Mouse (Mus musculus): ENCODE data around the gene Vps13d. TPM values are rescaled to one million over a fixed set of nuclear protein-coding genes. Genes with fewer than 3 reads are reported as not detected.

Vps13d gene
- polyA plus RNA-seq, 1 experiment, result 15.6 TPM

DNA sequence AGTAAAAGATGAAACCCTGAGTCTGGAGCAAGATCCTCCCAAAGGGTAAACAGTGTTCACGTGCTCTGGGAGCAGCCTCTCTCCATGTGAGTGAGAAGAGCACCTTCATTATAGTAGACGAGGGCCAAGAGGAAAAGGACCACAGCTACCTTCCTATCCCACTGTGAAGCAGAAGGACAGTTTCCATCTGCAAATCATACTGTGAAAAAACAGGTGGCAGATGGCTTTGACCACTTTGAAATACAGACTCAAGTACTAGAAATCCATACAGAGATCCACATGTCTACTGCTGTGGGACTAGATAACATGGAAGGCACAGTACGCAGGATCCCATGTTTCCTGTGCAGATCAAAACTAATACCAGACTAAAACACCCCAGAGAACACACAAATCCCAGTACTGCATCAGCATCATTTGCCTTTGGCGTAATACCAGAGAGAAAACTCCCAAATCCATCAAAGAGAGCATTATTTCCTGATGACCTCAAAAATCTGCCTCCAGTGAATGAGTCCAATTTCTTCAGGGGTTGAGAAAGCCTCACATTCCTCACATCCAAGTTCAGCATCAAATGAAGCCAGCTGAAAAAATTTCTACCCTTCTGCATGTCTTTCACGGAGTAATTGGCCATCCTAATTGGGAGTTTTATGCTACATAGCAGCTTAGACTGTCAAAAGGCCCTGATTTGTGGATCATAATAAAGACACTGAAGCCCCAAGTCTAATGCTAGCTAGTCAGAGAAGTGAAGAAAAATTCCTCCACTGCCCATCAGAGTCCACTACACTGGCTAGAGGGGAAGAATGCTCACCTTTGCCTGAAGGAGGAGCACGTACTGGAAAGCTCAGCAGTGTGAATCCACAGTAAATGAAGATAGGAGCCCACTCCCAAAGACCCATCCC, 92.7 kb downstream of the Vps13d start:
- H3K27ac ChIP-seq (ENCODE audit: insufficient read depth, low read length), result no peak overlapping the region
- peaks cover 10% of the 10 kb centered on the region for H3K36me3 ChIP-seq (ENCODE audit: control insufficient read depth, insufficient read depth, low read length, poor library complexity, severe bottlenecking)
- H3K4me3 ChIP-seq (ENCODE audit: low read depth, low read length), result no peak overlapping the region
- H3K9me3 ChIP-seq (replicated peaks; ENCODE audit: control insufficient read depth, insufficient read depth, low read length, poor library complexity, severe bottlenecking), result no peaks in the 10 kb centered on the region
- H3K9ac ChIP-seq (ENCODE audit: low read depth, poor library complexity, severe bottlenecking), result no peak overlapping the region
- H3K4me1 ChIP-seq (ENCODE audit: control insufficient read depth, insufficient read depth, low read length), result peaks cover 4% of the 10 kb centered on the region
- TF ChIP-seq POLR2A (IDR thresholded peaks at IDR 0.05; ENCODE audit: insufficient read depth, low read length), result no peak
- no peak for TF ChIP-seq EP300 (IDR thresholded peaks at IDR 0.05; ENCODE audit: insufficient read depth, low read depth, low read length)
- TF ChIP-seq CTCF (IDR thresholded peaks at IDR 0.05; ENCODE audit: low read depth, low read length), result no peak
- H3K27me3 ChIP-seq (ENCODE audit: control insufficient read depth, insufficient read depth, low read length, poor library complexity, severe bottlenecking), result no peaks in the 10 kb centered on the region

GRCm38 (mm10) chr4:145099853-145100252, 95.0 kb downstream of the Vps13d start:
- Histone ChIP-seq H3K9me3 (replicated peaks; ENCODE audit: control insufficient read depth, insufficient read depth, low read length, poor library complexity, severe bottlenecking) (no peaks in the 10 kb centered on the region), H3K27me3 (ENCODE audit: control insufficient read depth, insufficient read depth, low read length, poor library complexity, severe bottlenecking) (no peaks in the 10 kb centered on the region), H3K27ac (ENCODE audit: insufficient read depth, low read length) (no peak overlapping the region), H3K9ac (ENCODE audit: low read depth, poor library complexity, severe bottlenecking) (no peak overlapping the region), H3K4me3 (ENCODE audit: low read depth, low read length) (no peak overlapping the region), H3K4me1 (ENCODE audit: control insufficient read depth, insufficient read depth, low read length) (peaks cover 2% of the 10 kb centered on the region), H3K36me3 (ENCODE audit: control insufficient read depth, insufficient read depth, low read length, poor library complexity, severe bottlenecking) (peaks cover 11% of the 10 kb centered on the region)
- no peak for TF ChIP-seq POLR2A (IDR thresholded peaks at IDR 0.05; ENCODE audit: insufficient read depth, low read length)
- no peak for TF ChIP-seq EP300 (IDR thresholded peaks at IDR 0.05; ENCODE audit: insufficient read depth, low read depth, low read length)
- no peak for TF ChIP-seq CTCF (IDR thresholded peaks at IDR 0.05; ENCODE audit: low read depth, low read length)

- H3K27me3 ChIP-seq (ENCODE audit: control insufficient read depth, insufficient read depth, low read length, poor library complexity, severe bottlenecking), result no peaks in the 10 kb centered on the region
- no peaks in the 10 kb centered on the region for H3K4me1 ChIP-seq (ENCODE audit: control insufficient read depth, insufficient read depth, low read length)
- H3K36me3 ChIP-seq (ENCODE audit: control insufficient read depth, insufficient read depth, low read length, poor library complexity, severe bottlenecking), result peaks cover 17% of the 10 kb centered on the region
- H3K9ac ChIP-seq (ENCODE audit: low read depth, poor library complexity, severe bottlenecking), result no peak overlapping the region
- TF ChIP-seq CTCF (IDR thresholded peaks at IDR 0.05; ENCODE audit: low read depth, low read length) (no peak), POLR2A (IDR thresholded peaks at IDR 0.05; ENCODE audit: insufficient read depth, low read length) (no peak), EP300 (IDR thresholded peaks at IDR 0.05; ENCODE audit: insufficient read depth, low read depth, low read length) (no peak)
- no peaks in the 10 kb centered on the region for H3K9me3 ChIP-seq (replicated peaks; ENCODE audit: control insufficient read depth, insufficient read depth, low read length, poor library complexity, severe bottlenecking)
- no peak overlapping the region for H3K4me3 ChIP-seq (ENCODE audit: low read depth, low read length)
- no peak overlapping the region for H3K27ac ChIP-seq (ENCODE audit: insufficient read depth, low read length)
Measured at GRCm38 (mm10) chr4:145099344-145099743, 95.5 kb downstream of the Vps13d start.

GRCm38 (mm10) chr4:145097974-145098373, 96.8 kb downstream of the Vps13d start:
- no peaks in the 10 kb centered on the region for H3K27me3 ChIP-seq (ENCODE audit: control insufficient read depth, insufficient read depth, low read length, poor library complexity, severe bottlenecking)
- H3K9me3 ChIP-seq (replicated peaks; ENCODE audit: control insufficient read depth, insufficient read depth, low read length, poor library complexity, severe bottlenecking), result no peaks in the 10 kb centered on the region
- no peaks in the 10 kb centered on the region for H3K4me1 ChIP-seq (ENCODE audit: control insufficient read depth, insufficient read depth, low read length)
- H3K36me3 ChIP-seq (ENCODE audit: control insufficient read depth, insufficient read depth, low read length, poor library complexity, severe bottlenecking), result peaks cover 15% of the 10 kb centered on the region
- TF ChIP-seq POLR2A (IDR thresholded peaks at IDR 0.05; ENCODE audit: insufficient read depth, low read length) (no peak), EP300 (IDR thresholded peaks at IDR 0.05; ENCODE audit: insufficient read depth, low read depth, low read length) (no peak), CTCF (IDR thresholded peaks at IDR 0.05; ENCODE audit: low read depth, low read length) (no peak)
- H3K27ac ChIP-seq (ENCODE audit: insufficient read depth, low read length), result no peak overlapping the region
- no peak overlapping the region for H3K4me3 ChIP-seq (ENCODE audit: low read depth, low read length)
- no peak overlapping the region for H3K9ac ChIP-seq (ENCODE audit: low read depth, poor library complexity, severe bottlenecking)

DNA sequence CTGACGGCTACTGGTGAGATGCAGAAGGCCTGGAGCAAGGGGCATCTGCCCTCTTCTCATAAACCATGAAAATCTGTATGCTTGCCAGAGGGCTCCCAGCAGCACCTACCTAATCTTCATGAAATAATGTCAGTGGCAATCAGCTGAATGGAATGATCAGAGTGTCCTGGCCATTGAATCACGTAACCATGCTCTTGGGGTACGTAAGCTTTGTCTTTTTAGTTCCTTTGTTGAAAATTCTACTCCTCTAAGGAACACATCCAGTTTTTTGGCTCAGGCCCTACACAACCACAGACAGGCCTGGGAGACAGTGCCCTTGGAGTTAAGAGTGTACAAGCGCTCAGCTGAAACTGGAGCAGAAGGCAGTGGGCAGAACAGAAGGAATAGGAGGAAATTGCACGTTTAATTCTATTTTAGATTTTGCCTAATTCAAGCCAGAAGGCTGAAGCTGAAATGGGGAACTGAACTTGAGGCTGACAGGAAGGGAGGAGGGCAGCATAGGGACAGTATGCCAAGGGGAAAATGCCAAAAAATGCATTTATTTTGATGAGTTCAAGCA, 98.2 kb downstream of the Vps13d start:
- Histone ChIP-seq H3K9ac (ENCODE audit: low read depth, poor library complexity, severe bottlenecking) (no peak overlapping the region), H3K27me3 (ENCODE audit: control insufficient read depth, insufficient read depth, low read length, poor library complexity, severe bottlenecking) (no peaks in the 10 kb centered on the region), H3K27ac (ENCODE audit: insufficient read depth, low read length) (no peak overlapping the region), H3K4me3 (ENCODE audit: low read depth, low read length) (no peak overlapping the region), H3K36me3 (ENCODE audit: control insufficient read depth, insufficient read depth, low read length, poor library complexity, severe bottlenecking) (peaks cover 15% of the 10 kb centered on the region; the same call in 1 of the 2 replicates), H3K4me1 (ENCODE audit: control insufficient read depth, insufficient read depth, low read length) (no peaks in the 10 kb centered on the region), H3K9me3 (replicated peaks; ENCODE audit: control insufficient read depth, insufficient read depth, low read length, poor library complexity, severe bottlenecking) (no peaks in the 10 kb centered on the region)
- TF ChIP-seq POLR2A (IDR thresholded peaks at IDR 0.05; ENCODE audit: insufficient read depth, low read length), result no peak

DNA sequence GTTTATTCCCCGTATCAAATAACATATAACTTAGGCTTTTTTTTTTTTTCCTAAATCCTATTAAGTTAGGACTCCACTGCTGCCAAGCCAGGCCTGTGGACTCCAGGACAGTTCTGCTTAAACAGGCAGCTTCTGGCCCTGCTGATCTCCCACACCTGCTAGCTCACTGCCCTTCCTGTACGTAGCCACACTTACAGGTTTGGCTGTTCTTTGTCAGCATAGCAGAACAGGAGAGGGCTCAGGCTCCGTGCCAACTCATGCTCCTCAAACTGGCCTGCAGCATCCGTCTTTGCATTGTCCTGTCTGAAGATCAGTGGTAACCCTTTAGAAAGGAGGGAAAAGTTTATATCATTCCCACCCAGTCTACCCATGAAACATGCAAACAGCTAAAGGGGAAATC, 108.3 kb downstream of the Vps13d start:
- Histone ChIP-seq H3K4me1 (ENCODE audit: control insufficient read depth, insufficient read depth, low read length) (no peaks in the 10 kb centered on the region), H3K27me3 (ENCODE audit: control insufficient read depth, insufficient read depth, low read length, poor library complexity, severe bottlenecking) (no peaks in the 10 kb centered on the region), H3K27ac (ENCODE audit: insufficient read depth, low read length) (no peak overlapping the region), H3K9me3 (replicated peaks; ENCODE audit: control insufficient read depth, insufficient read depth, low read length, poor library complexity, severe bottlenecking) (no peaks in the 10 kb centered on the region), H3K36me3 (ENCODE audit: control insufficient read depth, insufficient read depth, low read length, poor library complexity, severe bottlenecking) (peaks cover 6% of the 10 kb centered on the region), H3K4me3 (ENCODE audit: low read depth, low read length) (no peak overlapping the region), H3K9ac (ENCODE audit: low read depth, poor library complexity, severe bottlenecking) (no peak overlapping the region)
- TF ChIP-seq EP300 (IDR thresholded peaks at IDR 0.05; ENCODE audit: insufficient read depth, low read depth, low read length), result no peak
- TF ChIP-seq POLR2A (IDR thresholded peaks at IDR 0.05; ENCODE audit: insufficient read depth, low read length), result no peak
- no peak for TF ChIP-seq CTCF (IDR thresholded peaks at IDR 0.05; ENCODE audit: low read depth, low read length)
